Mouse (Mus musculus) lung, postnatal 36 days (tissue): ENCODE results near the gene Hectd2.
A peak's percentile ranks its signal among the peaks of the same experiment; 100 is the strongest.

Experiments
- DNase-seq: peaks from one replicate; pipeline ENCODE4 v3.0.0; 2022; ENCODE audit warnings: mixed read lengths

Gene Hectd2

GRCm38 (mm10) chr19:36554046-36554784 lies at the start of gene Hectd2:
TSS of gene Hectd2 (plus strand) at chr19:36554639.
- peak; percentile 56 for DNase-seq

DNA sequence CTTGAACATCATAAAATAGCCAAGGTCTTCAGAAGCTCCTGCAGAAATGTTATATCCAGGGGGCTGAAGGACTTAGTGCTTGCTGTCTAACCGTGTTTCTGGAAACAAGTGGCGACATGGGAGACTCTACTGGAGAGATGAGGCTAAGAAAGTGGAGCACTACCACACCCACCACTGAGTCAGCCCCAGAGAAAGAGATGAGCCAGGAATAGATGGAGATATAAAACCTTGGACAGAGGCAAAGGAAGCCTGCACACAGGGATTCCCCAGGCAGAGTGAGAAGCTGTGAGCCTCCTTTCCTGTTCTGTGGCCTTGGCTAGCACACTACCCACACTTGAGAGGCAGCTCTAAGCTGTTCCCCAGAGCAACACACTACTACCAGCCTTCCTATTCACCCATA lies 49.7 kb upstream of the Hectd2 start:
- DNase-seq, result no peak

GRCm38 (mm10) chr19:36511305-36511704 lies 43.1 kb upstream of the Hectd2 start:
- DNase-seq, result no peak

DNA sequence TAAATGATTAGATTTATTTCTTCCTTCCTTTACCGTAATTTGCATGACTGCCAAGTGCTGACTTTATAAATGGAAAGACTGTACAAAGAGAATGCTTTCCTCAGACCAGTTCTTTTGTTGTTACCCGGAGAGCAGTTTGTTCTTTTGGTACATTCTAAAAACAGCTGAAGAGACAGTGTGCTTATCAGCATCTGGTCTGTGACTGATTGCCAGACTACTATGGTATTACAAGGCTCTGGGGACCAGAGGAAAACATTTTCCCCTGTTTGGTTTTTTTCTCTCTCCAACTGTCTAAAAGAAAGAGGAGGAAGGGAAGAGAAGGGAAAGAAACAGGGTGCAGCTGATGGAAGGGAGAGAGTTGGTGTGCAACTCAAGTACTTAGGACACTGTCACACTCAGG lies 36.0 kb upstream of the Hectd2 start:
- no peak for DNase-seq

GRCm38 (mm10) chr19:36521568-36521967 lies 32.9 kb upstream of the Hectd2 start:
- no peak for DNase-seq

GRCm38 (mm10) chr19:36522558-36523195 lies 31.8 kb upstream of the Hectd2 start:
- DNase-seq, result no peak

DNA sequence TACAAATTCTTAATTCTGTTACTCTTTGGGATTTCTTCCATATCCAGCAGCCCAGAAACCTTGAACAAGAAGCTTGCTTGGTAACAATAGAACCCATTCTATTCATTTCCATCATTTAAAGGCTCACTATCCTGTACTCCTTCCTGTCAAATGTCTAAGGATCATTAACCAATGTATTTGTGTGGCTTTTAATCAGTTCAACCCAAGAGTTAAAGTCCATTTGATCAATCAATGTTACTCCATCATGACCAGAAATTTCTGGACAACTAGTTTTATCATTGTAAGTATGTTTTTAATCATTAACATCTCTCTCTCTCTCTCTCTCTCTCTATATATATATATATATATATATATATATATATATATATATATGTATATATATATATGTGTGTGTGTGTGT lies 29.4 kb upstream of the Hectd2 start:
- DNase-seq, result no peak

DNA sequence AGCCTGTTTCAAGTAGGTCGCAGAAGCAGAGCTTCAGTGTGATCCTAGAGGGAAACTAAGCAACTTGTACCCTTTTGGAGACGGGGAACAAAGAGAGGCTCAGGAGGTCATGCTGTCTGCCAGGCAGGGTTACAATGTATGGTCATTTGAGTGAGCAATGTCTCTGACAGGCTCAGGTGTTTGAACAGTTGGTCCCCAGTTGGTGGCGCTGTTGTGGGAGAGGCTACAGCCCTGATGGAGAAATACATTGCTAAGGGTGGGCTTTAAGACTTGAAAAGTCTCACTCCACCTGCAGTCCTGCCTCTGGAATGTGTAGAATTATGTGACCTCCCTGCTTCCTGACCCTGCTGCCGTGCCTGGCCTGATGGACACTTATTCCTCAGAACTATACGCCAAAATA lies 21.4 kb upstream of the Hectd2 start:
- DNase-seq, result no peak

DNA sequence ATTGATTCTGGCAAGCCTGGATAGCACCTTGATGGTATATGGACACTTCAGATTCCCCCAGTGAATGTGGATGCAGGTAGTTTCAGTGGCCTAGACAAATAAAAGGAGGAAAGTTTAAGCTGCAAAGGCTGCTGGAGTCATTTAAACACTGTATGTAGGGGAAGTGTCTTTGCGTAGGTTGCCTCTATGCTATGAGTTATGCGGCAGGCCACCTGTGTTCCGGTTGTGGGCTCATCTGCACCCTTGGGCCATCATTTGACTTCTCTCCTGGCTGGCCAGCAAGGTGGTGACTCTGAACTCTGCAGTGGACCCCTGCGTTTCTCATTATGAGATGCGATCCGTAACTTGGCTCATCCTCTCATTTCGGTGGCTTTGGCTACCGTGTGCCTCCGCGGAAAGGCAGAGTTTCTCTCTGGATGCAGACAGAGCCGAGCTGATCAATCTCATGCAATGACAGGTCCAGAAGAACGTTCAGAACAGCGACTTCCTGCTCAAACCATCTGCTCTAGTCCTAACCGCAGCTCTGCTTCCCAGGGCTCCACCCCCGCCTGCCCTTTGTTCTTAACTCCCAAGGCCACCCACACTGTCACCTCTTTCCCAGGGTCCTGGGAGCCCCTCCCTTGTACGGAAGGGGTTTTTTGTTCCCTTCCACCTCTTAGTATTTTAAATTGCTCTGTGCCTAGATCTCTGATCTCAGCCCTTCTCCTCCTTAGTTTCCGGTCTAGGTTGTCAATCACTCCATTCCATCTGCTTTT lies 20.3 kb upstream of the Hectd2 start:
- DNase-seq, result peak; percentile 13

GRCm38 (mm10) chr19:36534766-36535140 lies 19.7 kb upstream of the Hectd2 start:
- DNase-seq, result no peak

DNA sequence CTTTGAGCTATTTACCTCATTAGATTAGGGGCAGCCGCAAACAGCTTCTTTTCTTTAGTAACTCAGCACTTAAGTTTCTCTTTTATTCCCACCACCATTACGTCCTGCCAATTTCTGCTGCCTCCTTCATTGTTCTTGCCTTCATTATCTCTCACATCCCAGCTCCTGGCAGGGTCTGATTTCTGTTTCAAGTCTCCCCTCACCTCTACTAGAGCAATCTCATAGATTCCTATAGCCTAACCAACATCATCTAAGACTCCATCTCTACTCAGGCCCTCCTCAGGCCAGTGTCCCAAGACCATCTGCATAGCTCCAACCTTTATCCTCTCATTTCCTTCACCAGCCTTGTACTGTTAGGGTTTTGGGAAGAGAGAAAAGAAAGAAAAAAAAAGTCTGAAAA lies 19.3 kb upstream of the Hectd2 start:
- no peak for DNase-seq

GRCm38 (mm10) chr19:36535878-36536277 lies 18.6 kb upstream of the Hectd2 start:
- no peak for DNase-seq

DNA sequence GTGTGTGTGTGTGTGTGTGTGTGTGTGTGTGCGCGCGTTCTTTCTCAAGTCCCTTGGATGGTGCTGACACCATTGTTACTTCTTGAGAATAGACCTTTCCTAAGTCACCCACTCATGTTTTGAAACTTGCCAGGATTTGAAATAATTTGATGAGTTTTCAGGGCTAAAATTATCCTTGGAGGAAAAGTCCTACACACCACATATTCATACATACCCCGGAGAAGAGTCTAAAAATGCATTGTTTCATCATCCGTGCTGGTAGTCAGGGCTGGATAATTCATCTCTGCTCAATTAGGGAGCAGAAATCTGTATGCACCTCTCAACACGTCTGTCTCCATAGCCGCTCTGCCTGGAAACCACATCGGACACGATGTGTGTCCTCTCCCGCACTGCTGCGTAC lies 17.5 kb upstream of the Hectd2 start:
- no peak for DNase-seq

DNA sequence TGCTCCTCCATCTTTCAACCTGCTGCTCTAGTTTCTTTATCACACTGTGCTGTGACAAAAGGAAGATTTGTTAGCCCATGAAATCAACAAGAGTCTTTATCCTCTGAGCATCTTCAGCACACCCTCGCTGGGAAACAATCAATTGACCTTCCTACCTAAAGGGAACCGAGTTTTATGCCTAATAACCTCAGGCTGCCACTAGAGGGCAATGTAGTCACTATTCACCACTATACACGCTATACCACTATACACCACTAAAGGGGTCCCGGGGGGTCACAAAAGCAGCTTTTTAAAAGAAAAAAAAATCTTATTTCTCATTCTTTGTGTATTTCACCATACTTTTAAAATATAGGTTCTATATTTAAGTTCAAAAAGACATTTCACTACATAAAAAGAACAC lies 15.9 kb upstream of the Hectd2 start:
- DNase-seq, result peak; percentile 71

- no peak for DNase-seq
These were observed 15.1 kb upstream of the Hectd2 start for GRCm38 (mm10) chr19:36539311-36539710.

- peak; percentile 11 for DNase-seq
These were observed 14.3 kb upstream of the Hectd2 start for GRCm38 (mm10) chr19:36540012-36540606.

DNA sequence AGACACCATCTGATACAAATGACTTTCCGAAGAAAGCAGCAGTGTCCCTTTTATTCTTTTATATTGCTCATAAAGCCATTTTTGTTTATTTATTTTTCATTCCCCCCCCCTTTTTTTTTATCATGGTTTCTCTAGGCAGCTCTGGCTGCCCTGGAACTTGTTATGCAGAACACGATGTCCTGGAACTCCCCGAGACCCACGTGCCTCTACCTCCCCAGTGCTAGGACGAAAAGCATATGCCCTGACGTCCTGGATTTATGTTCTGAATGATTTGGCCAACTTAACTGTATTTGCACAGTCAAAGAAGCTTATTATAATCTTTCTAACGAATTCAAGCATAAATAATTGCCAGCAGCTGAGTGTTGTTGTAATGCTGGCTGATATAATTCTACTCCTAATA lies 13.7 kb upstream of the Hectd2 start:
- no peak for DNase-seq

DNA sequence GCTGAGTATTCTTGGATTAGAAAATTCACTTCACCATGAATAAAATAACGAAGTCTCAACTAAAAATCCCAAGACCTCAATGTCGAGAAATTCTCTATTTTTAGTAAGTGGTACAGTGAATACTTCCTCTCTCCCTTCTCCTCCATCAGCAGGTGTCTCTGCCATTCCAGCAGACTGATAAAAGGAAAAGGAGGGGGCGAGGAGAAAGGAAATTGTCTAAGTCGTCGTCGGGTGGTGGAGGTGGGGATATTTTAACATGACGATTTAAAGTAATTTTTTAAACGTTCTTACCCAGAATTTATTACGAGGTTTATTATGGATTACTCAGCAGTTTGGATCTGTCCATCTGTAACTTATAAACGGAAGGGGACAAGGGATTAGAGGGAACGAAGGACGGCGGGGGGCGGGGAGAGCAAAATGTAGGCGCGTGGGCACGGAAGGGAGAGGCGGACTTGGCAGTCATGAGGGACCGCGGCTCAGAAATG lies 836 bp upstream of the Hectd2 start:
- no peak for DNase-seq

- no peak for DNase-seq
These were observed 551 bp downstream of the Hectd2 start for GRCm38 (mm10) chr19:36554785-36555595.

DNA sequence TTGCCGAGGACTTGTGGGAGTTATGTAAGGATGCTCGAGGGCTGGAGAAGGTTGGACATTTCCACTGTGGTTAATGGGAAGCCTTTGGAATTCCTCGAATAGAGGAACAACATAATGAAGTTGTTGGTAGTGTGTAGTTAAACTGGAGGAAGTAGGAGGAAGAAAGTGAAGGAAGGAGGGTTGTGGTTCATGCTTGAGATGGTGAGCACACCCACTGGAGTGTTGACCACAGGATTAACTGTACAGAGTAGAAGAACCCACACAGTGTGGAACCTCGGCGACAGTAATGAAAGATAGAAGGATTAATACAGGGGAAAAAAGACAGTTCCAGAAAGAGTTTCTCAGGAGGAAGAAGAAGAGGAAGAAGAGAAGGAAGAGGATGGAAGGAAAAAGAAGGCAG lies 4.9 kb downstream of the Hectd2 start:
- peak; percentile 26 for DNase-seq

DNA sequence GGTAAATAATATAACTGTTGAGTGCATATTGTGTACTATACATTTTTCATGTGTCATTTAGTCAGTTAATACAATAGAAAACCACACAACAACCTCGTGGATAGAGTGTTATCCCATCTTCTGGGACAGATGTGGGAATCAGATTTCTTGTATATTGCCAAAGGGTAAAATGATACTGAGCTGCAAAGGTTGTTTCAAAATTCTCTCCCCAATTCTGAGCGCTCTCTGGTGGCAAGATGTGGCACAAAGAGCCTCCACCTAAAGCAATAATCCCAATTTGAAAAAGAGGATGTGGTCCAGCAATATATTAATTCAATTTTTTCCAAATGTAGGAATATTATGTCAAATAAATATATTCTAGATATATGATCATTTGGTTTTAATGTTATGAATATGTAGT lies 5.7 kb downstream of the Hectd2 start:
- no peak for DNase-seq

DNA sequence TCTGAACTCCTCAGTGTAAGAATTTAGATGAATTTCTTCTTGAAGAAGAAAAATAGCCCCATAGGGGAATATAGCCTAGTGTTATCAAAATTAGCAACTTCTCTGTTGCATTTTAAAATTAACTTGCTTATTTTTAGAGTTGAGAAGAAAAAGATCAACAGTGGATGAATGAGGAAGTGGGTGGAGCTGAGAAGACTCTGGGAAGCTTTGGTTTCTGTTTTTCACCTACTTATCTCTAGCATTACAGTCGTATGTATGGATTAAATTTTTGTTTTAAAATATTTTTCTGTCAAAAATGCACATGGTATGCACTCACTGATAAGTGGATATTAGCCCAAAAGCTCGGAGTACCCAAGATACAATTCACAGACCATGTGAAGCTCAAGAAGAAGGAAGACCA lies 6.7 kb downstream of the Hectd2 start:
- no peak for DNase-seq

GRCm38 (mm10) chr19:36564396-36564795 lies 10.0 kb downstream of the Hectd2 start:
- no peak for DNase-seq
